1 mouse cellular context compared by ENCODE assay signal in genomic region chr19:29361468-29362130, GRCm38 (mm10).
TF ChIP-seq lines count a peak whose summit lies in the region.

No protein-coding gene starts in this region.

TF ChIP-seq in MEL, 35 proteins besides CTCF, POLR2A, EP300 and RAD21 (continued from another document):
- TF ChIP-seq RCOR1 (IDR thresholded peaks at IDR 0.05; ENCODE audit: low read depth, low read length): no peak
TF ChIP-seq in MEL: peak in this region for 1.
